Mouse (Mus musculus) splenic B cell, adult 2 months (primary cell): ENCODE measurements around the gene Kdelr1.
"Not testable (repeated sequence)": the region's sequence is repeated elsewhere in the genome, so short reads cannot be mapped to it uniquely, and the experiment has no call there.

ENCODE experiments used
- DNase-seq: peaks from one replicate; pipeline ENCODE4 v3.0.0-alpha.2; 2011; ENCODE audit warnings: low read depth, low spot score
- H3K27me3 ChIP-seq: 2 replicates; pipeline ENCODE4 v1.6.1; 2012; ENCODE audit warnings: mild to moderate bottlenecking, low read length, moderate library complexity, mixed read lengths; ENCODE audit not compliant: control insufficient read depth, poor library complexity, insufficient read depth, severe bottlenecking
- H3K36me3 ChIP-seq: 2 replicates; pipeline ENCODE4 v1.6.1; 2012; ENCODE audit warnings: mild to moderate bottlenecking, low read length, moderate library complexity, mixed read lengths; ENCODE audit not compliant: control insufficient read depth, poor library complexity, insufficient read depth, severe bottlenecking

Gene Kdelr1

GRCm38 (mm10) chr7:45862804-45863203, 9.8 kb upstream of the Kdelr1 start:
- H3K27me3 ChIP-seq: no peaks in the 10 kb centered on the region

GRCm38 (mm10) chr7:45864435-45864834, 8.1 kb upstream of the Kdelr1 start:
- no peaks in the 10 kb centered on the region for H3K27me3 ChIP-seq
- H3K36me3 ChIP-seq: no peaks in the 10 kb centered on the region

More at GRCm38 (mm10) chr7:45862804-45863203, 9.8 kb upstream of the Kdelr1 start:
- no peaks in the 10 kb centered on the region for H3K36me3 ChIP-seq
- no peak for DNase-seq

GRCm38 (mm10) chr7:45865925-45866910, 6.4 kb upstream of the Kdelr1 start:
- Histone ChIP-seq H3K36me3 (no peaks in the 10 kb centered on the region), H3K27me3 (no peaks in the 10 kb centered on the region)
- peak; percentile 93 for DNase-seq

More at GRCm38 (mm10) chr7:45864435-45864834, 8.1 kb upstream of the Kdelr1 start:
- DNase-seq: no peak

- Histone ChIP-seq H3K27me3 (no peaks in the 10 kb centered on the region), H3K36me3 (no peaks in the 10 kb centered on the region)
- DNase-seq: no peak
Measured at GRCm38 (mm10) chr7:45867871-45868270, 4.7 kb upstream of the Kdelr1 start.

GRCm38 (mm10) chr7:45869107-45869670, 3.4 kb upstream of the Kdelr1 start:
- no peak for DNase-seq
- Histone ChIP-seq H3K36me3 (no peaks in the 10 kb centered on the region), H3K27me3 (no peaks in the 10 kb centered on the region)

- peak; percentile 34 for DNase-seq
- H3K36me3 ChIP-seq: no peaks in the 10 kb centered on the region
- H3K27me3 ChIP-seq: no peaks in the 10 kb centered on the region
Measured at GRCm38 (mm10) chr7:45869787-45870186, 2.8 kb upstream of the Kdelr1 start.

- H3K36me3 ChIP-seq: 0 out of 2 replicates have a peak, but pooled peaks cover 2% of the 10 kb centered on the region
- DNase-seq: peak; percentile 32
- H3K27me3 ChIP-seq: no peaks in the 10 kb centered on the region
Measured at GRCm38 (mm10) chr7:45870282-45871058, 2.1 kb upstream of the Kdelr1 start.

- no peaks in the 10 kb centered on the region for H3K27me3 ChIP-seq
- peak; percentile 63 for DNase-seq
- H3K36me3 ChIP-seq: peaks cover 6% of the 10 kb centered on the region; the same call in 1 of the 2 replicates
Measured at GRCm38 (mm10) chr7:45873061-45873947, 732 bp downstream of the Kdelr1 start.

GRCm38 (mm10) chr7:45876895-45877294, 4.3 kb downstream of the Kdelr1 start:
- no peak for DNase-seq
- Histone ChIP-seq H3K27me3 (no peaks in the 10 kb centered on the region), H3K36me3 (peaks cover 8% of the 10 kb centered on the region; the same call in 1 of the 2 replicates)

- DNase-seq, H3K27me3 ChIP-seq: not testable (repeated sequence)
- H3K36me3 ChIP-seq: peaks cover 10% of the 10 kb centered on the region
Measured at GRCm38 (mm10) chr7:45878278-45878677, 5.7 kb downstream of the Kdelr1 start, which contains the start of gene Grin2d. Gene Grin2d (minus strand): TSS chr7:45878378.

GRCm38 (mm10) chr7:45880531-45880930, 8.0 kb downstream of the Kdelr1 start:
- Histone ChIP-seq H3K36me3 (peaks cover 10% of the 10 kb centered on the region), H3K27me3 (no peaks in the 10 kb centered on the region)
- DNase-seq: no peak

- Histone ChIP-seq H3K27me3 (no peaks in the 10 kb centered on the region), H3K36me3 (peaks cover 10% of the 10 kb centered on the region)
- no peak for DNase-seq
Measured at GRCm38 (mm10) chr7:45881011-45881410, 8.4 kb downstream of the Kdelr1 start.

GRCm38 (mm10) chr7:45887246-45887645, 14.7 kb downstream of the Kdelr1 start:
- Histone ChIP-seq H3K36me3 (peaks cover 2% of the 10 kb centered on the region), H3K27me3 (no peaks in the 10 kb centered on the region)
- no peak for DNase-seq

- H3K27me3 ChIP-seq: no peaks in the 10 kb centered on the region
- H3K36me3 ChIP-seq: no peaks in the 10 kb centered on the region
- no peak for DNase-seq
Measured at GRCm38 (mm10) chr7:45892651-45893050, 20.1 kb downstream of the Kdelr1 start.
